Mouse (Mus musculus) ES-Bruce4 (cell line): ENCODE results near the gene Scel.

Source experiments
- CTCF ChIP-seq: IDR thresholded peaks from one replicate; pipeline ENCODE4 v1.8.1; 2011; ENCODE audit warnings: low read depth, low read length
- EP300 ChIP-seq: IDR thresholded peaks from 2 replicates; pipeline ENCODE4 v1.6.1; 2011; ENCODE audit warnings: low read depth, low read length; ENCODE audit not compliant: insufficient read depth
- POLR2A ChIP-seq: IDR thresholded peaks from one replicate; pipeline ENCODE4 v1.8.1; 2011; ENCODE audit warnings: low read length; ENCODE audit not compliant: insufficient read depth

DNA sequence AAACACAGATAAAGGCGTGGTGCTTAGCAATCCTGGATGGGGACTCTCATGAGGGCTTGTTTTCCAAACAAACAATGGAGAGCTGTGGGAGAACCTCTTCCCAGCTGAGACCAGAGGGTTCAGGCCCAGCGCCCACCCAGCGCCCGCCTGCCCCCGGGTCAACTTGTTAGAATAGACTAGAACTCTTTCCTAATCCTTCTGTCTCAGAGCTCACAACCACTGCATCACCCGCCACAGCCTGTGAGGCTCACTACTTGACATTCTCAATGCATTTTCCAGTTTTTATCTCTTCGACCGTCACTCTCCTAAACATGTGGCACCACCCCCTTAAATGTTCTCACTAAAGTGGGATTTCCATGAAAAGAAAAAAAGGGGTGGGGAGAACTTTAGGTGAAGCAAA, 14.9 kb upstream of the Scel start:
- TF ChIP-seq POLR2A (no peak), EP300 (no peak), CTCF (no peak)
